Comparison of ENCODE assay signal across 8 mouse cellular contexts in genomic region chr7:141461521-141462332, GRCm38 (mm10). TPM values are rescaled to one million over a fixed set of nuclear protein-coding genes. Genes with fewer than 3 reads are reported as not detected.
DNase-seq lines count a peak whose midpoint lies in the region; ATAC-seq and TF ChIP-seq lines count a peak whose summit lies in the region.

No protein-coding gene starts in this region.

- no peak; the same call in 1 of the 2 replicates for TF ChIP-seq CTCF in kidney, adult 2 months (conservative IDR thresholded peaks at IDR 0.05; ENCODE audit: insufficient read depth, insufficient read length, low read depth, low read length)

- no peak for TF ChIP-seq POLR2A in kidney, adult 2 months (IDR thresholded peaks at IDR 0.05; ENCODE audit: low read depth, low read length)
- TF ChIP-seq POLR2A in limb, embryonic 14.5 days (IDR thresholded peaks at IDR 0.05; ENCODE audit: borderline replicate concordance, extremely low read depth, insufficient read depth, insufficient read length) = no peak

- H3K27ac ChIP-seq in kidney, adult 2 months (ENCODE audit: insufficient read depth, low read depth, low read length) = peak overlapping the region; percentile 44
- H3K27ac ChIP-seq in brown adipose tissue, adult 24 weeks (replicated peaks; ENCODE audit: low read depth, low read length) = peak overlapping the region; percentile 90
- H3K27ac ChIP-seq in heart, embryonic 14.5 days (replicated peaks in 1 of 2; ENCODE audit: control insufficient read depth in 1 of 2, insufficient read depth in 1 of 2, low read depth in 2 of 2, low read length in 2 of 2) = peak overlapping the region in 1 of 2 experiments; percentile 44; a peak in 2 of 4 replicates
- H3K27ac ChIP-seq in limb, embryonic 14.5 days (replicated peaks; ENCODE audit: low read depth, low read length) = no peak overlapping the region
- H3K27ac ChIP-seq in midbrain, embryonic 16.5 days (ENCODE audit: low read length) = no peak overlapping the region

- no peak for ATAC-seq in heart, embryonic 14.5 days (ENCODE audit: insufficient number of reproducible peaks, insufficient read depth, low FRiP score, low read depth)
- ATAC-seq in limb, embryonic 14.5 days (ENCODE audit: low FRiP score, low read depth) = no peak
- ATAC-seq in midbrain, embryonic 16.5 days = no peak

- H3K4me2 ChIP-seq in heart, embryonic 14.5 days (ENCODE audit: low read length) = peak overlapping the region; percentile 97
- H3K4me2 ChIP-seq in limb, embryonic 14.5 days (replicated peaks; ENCODE audit: low read depth, low read length, severe bottlenecking) = peak overlapping the region; percentile 65
- peak overlapping the region; percentile 74 for H3K4me2 ChIP-seq in midbrain, embryonic 16.5 days (ENCODE audit: low read length)

- no peaks in the 10 kb centered on the region for H3K36me3 ChIP-seq in kidney, adult 2 months (ENCODE audit: control insufficient read depth, insufficient read depth, low read length)
- peaks cover 25% of the 10 kb centered on the region for H3K36me3 ChIP-seq in heart, embryonic 14.5 days (ENCODE audit: control insufficient read depth, insufficient read depth, low read length)
- peaks cover 7% of the 10 kb centered on the region for H3K36me3 ChIP-seq in limb, embryonic 14.5 days (ENCODE audit: control insufficient read depth, insufficient read depth, low read length)
- peaks cover 4% of the 10 kb centered on the region; the same call in 1 of the 2 replicates for H3K36me3 ChIP-seq in midbrain, embryonic 16.5 days (ENCODE audit: control insufficient read depth, insufficient read depth, low read length)

- peak overlapping the region; percentile 77 for H3K9ac ChIP-seq in heart, embryonic 14.5 days (ENCODE audit: low read length)
- peak overlapping the region; percentile 22 for H3K9ac ChIP-seq in limb, embryonic 14.5 days (ENCODE audit: low read depth, low read length, severe bottlenecking)
- peak overlapping the region; percentile 60 for H3K9ac ChIP-seq in midbrain, embryonic 16.5 days (ENCODE audit: low read depth, low read length)

- DNase-seq in kidney, adult 2 months = no peak
- DNase-seq in kidney, adult 9 months = no peak
- no peak for DNase-seq in limb, embryonic 14.5 days (ENCODE audit: low spot score)
- DNase-seq in left cerebral cortex, adult 18-20 months (ENCODE audit: low spot score in 2 of 2) = no peak
- DNase-seq in c-Kit-positive CD71-positive TER-119-positive erythroid progenitor cells, embryonic 14.5 days (ENCODE audit: low spot score) = no peak

- 2% methylated on average over 59 of the region's 59 CpGs for WGBS in kidney, adult 2 months
- WGBS in heart, embryonic 14.5 days = 1% methylated on average over 58 of the region's 59 CpGs
- WGBS in limb, embryonic 14.5 days = 2% methylated on average over 36 of the region's 59 CpGs
- 4% methylated on average over 41 of the region's 59 CpGs for WGBS in midbrain, embryonic 16.5 days

- peak overlapping the region; percentile 66 for H3K4me3 ChIP-seq in kidney, adult 2 months (ENCODE audit: insufficient read depth, low read depth, low read length)
- H3K4me3 ChIP-seq in brown adipose tissue, adult 24 weeks (ENCODE audit: insufficient read depth, low read depth, low read length) = peak overlapping the region; percentile 66
- H3K4me3 ChIP-seq in heart, embryonic 14.5 days (ENCODE audit: control insufficient read depth in 1 of 2, insufficient read depth in 1 of 2, low read depth in 1 of 2, low read length in 2 of 2) = peak overlapping the region; percentile 57 to 61
- peak overlapping the region; percentile 36 for H3K4me3 ChIP-seq in limb, embryonic 14.5 days (replicated peaks; ENCODE audit: low read length)
- peak overlapping the region; percentile 42 for H3K4me3 ChIP-seq in midbrain, embryonic 16.5 days (ENCODE audit: low read depth, low read length)

- no peaks in the 10 kb centered on the region for H3K9me3 ChIP-seq in heart, embryonic 14.5 days (ENCODE audit: control insufficient read depth, low read length)
- no peaks in the 10 kb centered on the region for H3K9me3 ChIP-seq in limb, embryonic 14.5 days (ENCODE audit: control insufficient read depth, low read length)
- H3K9me3 ChIP-seq in midbrain, embryonic 16.5 days (replicated peaks; ENCODE audit: control insufficient read depth, low read length, poor library complexity, severe bottlenecking) = no peaks in the 10 kb centered on the region

- peaks cover 10% of the 10 kb centered on the region for H3K4me1 ChIP-seq in kidney, adult 2 months (ENCODE audit: control insufficient read depth, insufficient read depth, low read length)
- peaks cover 26% of the 10 kb centered on the region for H3K4me1 ChIP-seq in brown adipose tissue, adult 24 weeks (ENCODE audit: control insufficient read depth, insufficient read depth, insufficient read length, low read length)
- H3K4me1 ChIP-seq in heart, embryonic 14.5 days (ENCODE audit: control insufficient read depth in 2 of 2, insufficient read depth in 2 of 2, low read length in 2 of 2) = peaks cover 19 to 38% of the 10 kb centered on the region in 2 experiments; a peak in 3 of 4 replicates
- H3K4me1 ChIP-seq in limb, embryonic 14.5 days (ENCODE audit: control insufficient read depth, insufficient read depth, low read length) = peaks cover 28% of the 10 kb centered on the region
- H3K4me1 ChIP-seq in midbrain, embryonic 16.5 days (ENCODE audit: control insufficient read depth, insufficient read depth, low read length) = peaks cover 17% of the 10 kb centered on the region

- H3K27me3 ChIP-seq in kidney, adult 2 months (replicated peaks; ENCODE audit: control insufficient read depth, insufficient read depth, low read length) = no peaks in the 10 kb centered on the region
- peaks cover 30% of the 10 kb centered on the region for H3K27me3 ChIP-seq in heart, embryonic 14.5 days (ENCODE audit: control insufficient read depth, insufficient read depth, low read length)
- H3K27me3 ChIP-seq in limb, embryonic 14.5 days (ENCODE audit: control insufficient read depth, insufficient read depth, low read length) = peaks cover 46% of the 10 kb centered on the region
- peaks cover 68% of the 10 kb centered on the region for H3K27me3 ChIP-seq in midbrain, embryonic 16.5 days (ENCODE audit: control insufficient read depth, insufficient read depth, low read depth, low read length)

RNA-seq across cellular contexts. Expression of gene Cracr2b, which starts 0.8 kb away (rescaled TPM):
- polyA plus RNA-seq in kidney, adult 2 months (2012; rRNA removed) = 15.3 and 22.2 TPM in 2 replicates
- polyA plus RNA-seq in brown adipose tissue, adult 24 weeks (2012; ENCODE audit: insufficient read depth, insufficient read length, missing spikeins) = 9.8 and 11.8 TPM in 2 replicates
- polyA plus RNA-seq in heart, embryonic 14.5 days (2014; fragmentation: Nextera tagmentation; extraction: Ambion mirVana) = 20.4 and 25.6 TPM in 2 replicates
- polyA plus RNA-seq in limb, embryonic 14.5 days (2012; rRNA removed) = 11.9 and 12.1 TPM in 2 replicates
- 8.3 and 8.8 TPM in 2 replicates for polyA plus RNA-seq in limb, embryonic 14.5 days (2014; fragmentation: Nextera tagmentation; extraction: Ambion mirVana)
- polyA plus RNA-seq in midbrain, embryonic 16.5 days (2015; fragmentation: Nextera tagmentation; extraction: Ambion mirVana) = 6.6 and 7.1 TPM in 2 replicates
- 1 to 10 TPM; 3.7 to 4.5 TPM for total RNA-seq in left cerebral cortex, adult 18-20 months (2021)

RNA-seq across cellular contexts. Expression of gene Cd151, which starts 5.5 kb away (rescaled TPM):
- polyA plus RNA-seq in kidney, adult 2 months (2012; rRNA removed) = 274 and 343 TPM in 2 replicates
- 223 and 257 TPM in 2 replicates for polyA plus RNA-seq in brown adipose tissue, adult 24 weeks (2012; ENCODE audit: insufficient read depth, insufficient read length, missing spikeins)
- 77.5 and 115 TPM in 2 replicates for polyA plus RNA-seq in heart, embryonic 14.5 days (2014; fragmentation: Nextera tagmentation; extraction: Ambion mirVana)
- 100 and 125 TPM in 2 replicates for polyA plus RNA-seq in limb, embryonic 14.5 days (2012; rRNA removed)
- polyA plus RNA-seq in limb, embryonic 14.5 days (2014; fragmentation: Nextera tagmentation; extraction: Ambion mirVana) = 44.2 and 44.4 TPM in 2 replicates
- 17.1 and 17.5 TPM in 2 replicates for polyA plus RNA-seq in midbrain, embryonic 16.5 days (2015; fragmentation: Nextera tagmentation; extraction: Ambion mirVana)
- total RNA-seq in left cerebral cortex, adult 18-20 months (2021) = 10 to 100 TPM; 28.9 to 29.1 TPM

RNA-seq across cellular contexts. Expression of gene Pnpla2, which starts 6.7 kb away (rescaled TPM):
- polyA plus RNA-seq in kidney, adult 2 months (2012; rRNA removed) = 350 and 353 TPM in 2 replicates
- 2,152 and 2,404 TPM in 2 replicates for polyA plus RNA-seq in brown adipose tissue, adult 24 weeks (2012; ENCODE audit: insufficient read depth, insufficient read length, missing spikeins)
- 48.7 and 49.0 TPM in 2 replicates for polyA plus RNA-seq in heart, embryonic 14.5 days (2014; fragmentation: Nextera tagmentation; extraction: Ambion mirVana)
- 14.8 and 16.4 TPM in 2 replicates for polyA plus RNA-seq in limb, embryonic 14.5 days (2012; rRNA removed)
- polyA plus RNA-seq in limb, embryonic 14.5 days (2014; fragmentation: Nextera tagmentation; extraction: Ambion mirVana) = 14.5 and 14.8 TPM in 2 replicates
- 16.9 and 17.7 TPM in 2 replicates for polyA plus RNA-seq in midbrain, embryonic 16.5 days (2015; fragmentation: Nextera tagmentation; extraction: Ambion mirVana)
- total RNA-seq in left cerebral cortex, adult 18-20 months (2021) = 10 to 100 TPM; 23.6 to 24.8 TPM

RNA-seq across cellular contexts. Expression of gene Polr2l, which starts 13.2 kb away (rescaled TPM):
- 67.3 and 70.9 TPM in 2 replicates for polyA plus RNA-seq in kidney, adult 2 months (2012; rRNA removed)
- polyA plus RNA-seq in brown adipose tissue, adult 24 weeks (2012; ENCODE audit: insufficient read depth, insufficient read length, missing spikeins) = 28.8 and 36.4 TPM in 2 replicates
- polyA plus RNA-seq in heart, embryonic 14.5 days (2014; fragmentation: Nextera tagmentation; extraction: Ambion mirVana) = 73.2 and 78.0 TPM in 2 replicates
- 27.5 and 32.1 TPM in 2 replicates for polyA plus RNA-seq in limb, embryonic 14.5 days (2012; rRNA removed)
- polyA plus RNA-seq in limb, embryonic 14.5 days (2014; fragmentation: Nextera tagmentation; extraction: Ambion mirVana) = 59.4 and 61.0 TPM in 2 replicates
- polyA plus RNA-seq in midbrain, embryonic 16.5 days (2015; fragmentation: Nextera tagmentation; extraction: Ambion mirVana) = 73.3 and 74.0 TPM in 2 replicates
- 10 to 100 TPM; 36.6 to 41.6 TPM for total RNA-seq in left cerebral cortex, adult 18-20 months (2021)

RNA-seq across cellular contexts. Expression of gene Tspan4, which starts 13.3 kb away (rescaled TPM):
- 143 and 162 TPM in 2 replicates for polyA plus RNA-seq in kidney, adult 2 months (2012; rRNA removed)
- 39.6 and 74.6 TPM in 2 replicates for polyA plus RNA-seq in brown adipose tissue, adult 24 weeks (2012; ENCODE audit: insufficient read depth, insufficient read length, missing spikeins)
- 61.5 and 65.0 TPM in 2 replicates for polyA plus RNA-seq in heart, embryonic 14.5 days (2014; fragmentation: Nextera tagmentation; extraction: Ambion mirVana)
- 101 and 165 TPM in 2 replicates for polyA plus RNA-seq in limb, embryonic 14.5 days (2012; rRNA removed)
- polyA plus RNA-seq in limb, embryonic 14.5 days (2014; fragmentation: Nextera tagmentation; extraction: Ambion mirVana) = 77.9 and 79.4 TPM in 2 replicates
- 45.8 and 49.1 TPM in 2 replicates for polyA plus RNA-seq in midbrain, embryonic 16.5 days (2015; fragmentation: Nextera tagmentation; extraction: Ambion mirVana)
- total RNA-seq in left cerebral cortex, adult 18-20 months (2021) = 10 to 100 TPM; 10.3 to 11.6 TPM

Comparison
In these comparisons a context has a peak if more than half of its experiments do, and no peak if none do; other contexts are left out.
1. H3K27ac ChIP-seq: peak in kidney, adult 2 months (single experiment) and brown adipose tissue, adult 24 weeks (single experiment); none in limb, embryonic 14.5 days (single experiment) and midbrain, embryonic 16.5 days (single experiment).
2. H3K9ac ChIP-seq: peak in every context shown above with its lines; median percentile 77 in heart, embryonic 14.5 days; 60 in midbrain, embryonic 16.5 days; 22 in limb, embryonic 14.5 days.
3. Peak in every context shown above with its lines, with median percentiles within 50 percentile points of each other: H3K4me3 ChIP-seq and H3K4me2 ChIP-seq.